Mouse (Mus musculus) spleen, adult 2 months (tissue): ENCODE measurements around the gene Gclm. TPM values are rescaled to one million over a fixed set of nuclear protein-coding genes. Genes with fewer than 3 reads are reported as not detected.

Experiments
- DNase-seq, 2 experiments: peaks; one replicate each; pipeline versions ENCODE4 v3.0.0 to v3.0.0-alpha.2; 2012 to 2021; ENCODE audit warnings: low spot score in 2 of 2, low read depth in 1 of 2
- H3K27ac ChIP-seq: fragments of 200-500 bp; 2 replicates; pipeline ENCODE4 v1.5.1; 2012; ENCODE audit warnings: low read length, inconsistent platforms; ENCODE audit not compliant: insufficient read depth
- H3K27me3 ChIP-seq: fragments of 200-500 bp; 2 replicates; pipeline ENCODE4 v1.6.1; 2012; ENCODE audit warnings: mild to moderate bottlenecking, moderate library complexity, low read length, inconsistent platforms; ENCODE audit not compliant: control insufficient read depth, insufficient read depth
- H3K36me3 ChIP-seq: fragments of 200-500 bp; 2 replicates; pipeline ENCODE4 v1.6.1; 2012; ENCODE audit warnings: mild to moderate bottlenecking, low read length, inconsistent platforms; ENCODE audit not compliant: control insufficient read depth, insufficient read depth
- H3K4me1 ChIP-seq: fragments of 200-500 bp; 2 replicates; pipeline ENCODE4 v1.6.1; 2011; ENCODE audit warnings: inconsistent platforms; ENCODE audit not compliant: control insufficient read depth, insufficient read depth, insufficient read length
- H3K4me3 ChIP-seq: fragments of 200-500 bp; 2 replicates; pipeline ENCODE4 v1.5.1; 2011; ENCODE audit warnings: mild to moderate bottlenecking, inconsistent platforms; ENCODE audit not compliant: insufficient read depth, insufficient read length; ENCODE audit errors: extremely low read depth
- CTCF ChIP-seq: fragments of 200-500 bp; IDR thresholded peaks from 2 replicates; pipeline ENCODE4 v1.5.1; 2011; ENCODE audit warnings: mild to moderate bottlenecking, inconsistent platforms; ENCODE audit not compliant: insufficient read depth, insufficient read length, insufficient replicate concordance; ENCODE audit errors: extremely low read depth
- POLR2A ChIP-seq: fragments of 200-500 bp; IDR thresholded peaks from 2 replicates; pipeline ENCODE4 v1.6.1; 2011; ENCODE audit warnings: low read depth, low read length, inconsistent platforms
- WGBS: fragments of 180-500 bp; shearing (Covaris S2); methylation state at CpG from one replicate; pipeline ENCODE4 v1.1.7; 2018; 5-methylcytosine and 5-hydroxymethylcytosine counted together
- polyA plus RNA-seq: library from polyadenylated mRNA; depleted of rRNA; stranded (reverse); fragments of >200 nt; gene quantifications from 2 replicates; pipeline ENCODE4 v1.2.3, GENCODE M21; 2012

Gclm gene
- polyA plus RNA-seq, 1 experiment = 89.3 TPM

DNA sequence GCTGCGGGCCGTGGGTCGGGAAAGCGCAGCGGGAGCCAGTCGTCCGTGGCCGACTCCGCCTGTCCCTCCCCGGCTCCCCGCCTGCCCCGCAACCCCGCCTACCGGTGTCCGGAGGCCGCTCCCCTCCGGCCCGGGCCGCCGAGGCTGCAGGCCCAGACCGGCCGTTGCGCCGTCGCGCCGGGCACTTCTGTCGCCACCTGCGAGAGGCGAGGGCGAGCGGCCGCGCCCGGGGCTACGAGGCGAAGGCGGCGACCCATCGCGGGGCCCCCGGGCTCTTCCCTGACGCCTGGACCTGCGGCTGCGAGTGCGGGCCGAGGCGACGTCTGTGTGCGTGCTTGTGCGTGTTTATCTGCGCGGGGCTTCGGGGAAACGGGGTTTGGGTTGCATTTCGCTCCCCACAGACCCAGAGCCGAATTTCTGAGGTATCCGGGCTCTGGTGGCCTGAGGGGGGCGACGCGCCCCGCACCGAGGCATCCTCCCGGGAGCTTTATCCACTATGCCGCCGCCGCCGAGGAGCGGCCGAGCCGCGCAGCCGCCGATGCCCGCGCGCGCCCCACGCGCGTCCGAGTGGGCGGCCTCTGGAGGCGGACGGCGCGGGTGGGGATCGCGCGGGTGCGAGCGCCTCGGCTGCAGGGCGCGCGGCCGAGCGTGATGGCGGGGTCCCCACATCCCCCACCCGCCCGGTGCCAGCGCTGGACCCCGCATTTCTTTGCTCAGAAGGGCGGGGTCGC lies 48.0 kb downstream of the Gclm start:
- no peaks in the 10 kb centered on the region for H3K27me3 ChIP-seq
- peak overlapping the region; percentile 92 for H3K4me3 ChIP-seq
- peak overlapping the region; percentile 86 for H3K27ac ChIP-seq
- H3K36me3 ChIP-seq = no peaks in the 10 kb centered on the region
- DNase-seq = peak in 1 of 2 experiments; percentile 28
- peaks cover 3% of the 10 kb centered on the region for H3K4me1 ChIP-seq
- no peak for TF ChIP-seq CTCF
- no peak for TF ChIP-seq POLR2A
- under 1% methylated on average over 93 of the region's 105 CpGs for WGBS

DNA sequence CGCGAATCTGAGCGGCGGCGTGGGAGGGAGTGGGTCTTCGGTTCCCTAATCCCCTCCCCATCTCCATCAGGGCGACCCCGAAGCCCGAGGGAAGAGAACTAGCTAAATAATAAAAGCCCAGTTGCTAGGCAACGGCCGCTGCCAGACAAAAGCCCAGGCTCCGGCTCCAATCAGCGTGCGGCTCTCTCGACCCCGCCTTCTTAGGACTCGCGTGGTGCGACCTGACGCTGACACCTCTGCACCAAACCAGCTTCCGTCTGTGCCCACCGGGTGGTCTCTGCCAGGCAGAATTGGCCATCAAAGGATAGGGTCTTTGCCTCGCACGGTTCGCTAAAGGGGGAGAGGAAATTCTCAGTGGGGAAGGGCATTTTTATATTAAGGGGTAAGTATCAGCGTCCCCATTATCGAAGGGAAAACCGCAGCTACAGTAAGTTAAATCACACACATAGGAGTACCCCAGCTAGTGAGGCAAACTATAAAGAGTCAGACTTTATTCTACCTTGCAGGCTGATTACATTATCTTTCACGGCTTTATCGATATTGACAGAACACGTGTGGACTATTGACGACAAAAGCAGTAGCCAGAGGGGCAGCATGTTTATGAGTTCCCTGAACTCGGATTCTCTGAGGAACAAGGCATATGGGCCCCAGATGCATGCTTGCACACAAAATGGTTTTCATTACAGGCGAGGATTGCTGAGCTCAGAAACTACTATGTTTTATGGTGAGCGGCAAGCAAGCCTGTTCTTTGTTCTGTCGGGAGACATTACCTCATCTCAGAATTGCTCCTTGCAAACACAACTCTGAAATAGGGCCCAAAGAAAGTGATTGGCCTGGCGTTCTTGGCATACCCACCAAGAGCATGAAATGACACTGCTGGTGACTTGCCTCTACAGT lies 48.8 kb downstream of the Gclm start, which contains the start of gene Bcar3:
Gene Bcar3, plus strand, starts transcription at position 183 of the 897 bp plus-strand sequence.
- peak within 1 kb of the TSS; percentile 86 for H3K27ac ChIP-seq
- 15% methylated on average over 37 of the region's 37 CpGs for WGBS
- H3K4me3 ChIP-seq = peak within 1 kb of the TSS; percentile 92
- H3K36me3 ChIP-seq = no peaks in the 10 kb centered on the region
- DNase-seq = peak; percentile 80 to 85
- H3K27me3 ChIP-seq = no peaks in the 10 kb centered on the region
- H3K4me1 ChIP-seq = peaks cover 3% of the 10 kb centered on the region
- TF ChIP-seq POLR2A (no peak), CTCF (no peak)

DNA sequence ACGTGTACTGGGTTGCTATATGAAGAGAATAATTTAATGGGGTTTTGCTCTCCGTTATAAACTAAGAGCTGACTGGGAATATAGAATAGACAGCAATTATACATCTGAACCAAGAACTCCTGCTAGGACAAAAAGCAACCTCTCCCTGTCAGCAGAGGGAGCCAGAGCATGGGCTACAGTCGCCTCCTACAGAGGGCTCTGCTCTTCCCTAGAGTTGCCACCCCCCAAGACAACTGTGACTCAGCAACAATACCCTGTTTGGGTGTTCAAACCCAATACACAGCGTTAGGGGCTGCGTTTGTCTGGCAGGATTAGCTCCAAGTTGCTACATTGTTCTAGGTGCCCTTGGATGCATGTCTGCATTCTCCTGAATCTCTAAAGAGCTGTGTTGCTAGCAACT lies 50.2 kb downstream of the Gclm start:
- Histone ChIP-seq H3K4me3 (no peak overlapping the region), H3K36me3 (no peaks in the 10 kb centered on the region), H3K27ac (no peak overlapping the region), H3K4me1 (peaks cover 3% of the 10 kb centered on the region), H3K27me3 (no peaks in the 10 kb centered on the region)
- TF ChIP-seq CTCF (peak; percentile 71; the same call in 1 of the 2 replicates), POLR2A (no peak)
- DNase-seq = peak in 1 of 2 experiments; percentile 56
- 14% methylated on average over 5 of the region's 5 CpGs for WGBS

DNA sequence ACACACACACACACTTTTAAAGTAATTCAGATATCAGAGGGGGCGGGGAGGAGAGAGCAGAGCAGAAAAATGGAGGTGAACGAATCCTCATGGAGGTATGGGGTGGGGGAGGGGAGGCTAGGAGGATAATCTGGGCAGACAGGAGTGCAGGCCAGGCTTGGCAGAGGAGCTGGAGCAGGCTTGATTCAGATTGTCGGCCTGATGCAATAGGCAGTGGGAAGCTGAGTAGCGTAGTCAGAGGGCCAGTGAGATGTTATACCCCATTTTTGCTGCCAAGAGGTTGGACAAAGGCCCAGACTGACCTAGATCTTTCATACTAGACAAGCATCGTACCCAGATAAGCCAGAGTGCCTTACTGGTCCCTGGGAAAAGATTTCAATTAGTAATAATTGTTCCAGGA lies 51.6 kb downstream of the Gclm start:
- 83% methylated on average over 5 of the region's 5 CpGs for WGBS
- TF ChIP-seq CTCF = no peak
- TF ChIP-seq POLR2A = no peak
- no peak for DNase-seq
- Histone ChIP-seq H3K27ac (no peak overlapping the region), H3K4me3 (no peak overlapping the region), H3K4me1 (peaks cover 3% of the 10 kb centered on the region), H3K36me3 (no peaks in the 10 kb centered on the region), H3K27me3 (no peaks in the 10 kb centered on the region)

DNA sequence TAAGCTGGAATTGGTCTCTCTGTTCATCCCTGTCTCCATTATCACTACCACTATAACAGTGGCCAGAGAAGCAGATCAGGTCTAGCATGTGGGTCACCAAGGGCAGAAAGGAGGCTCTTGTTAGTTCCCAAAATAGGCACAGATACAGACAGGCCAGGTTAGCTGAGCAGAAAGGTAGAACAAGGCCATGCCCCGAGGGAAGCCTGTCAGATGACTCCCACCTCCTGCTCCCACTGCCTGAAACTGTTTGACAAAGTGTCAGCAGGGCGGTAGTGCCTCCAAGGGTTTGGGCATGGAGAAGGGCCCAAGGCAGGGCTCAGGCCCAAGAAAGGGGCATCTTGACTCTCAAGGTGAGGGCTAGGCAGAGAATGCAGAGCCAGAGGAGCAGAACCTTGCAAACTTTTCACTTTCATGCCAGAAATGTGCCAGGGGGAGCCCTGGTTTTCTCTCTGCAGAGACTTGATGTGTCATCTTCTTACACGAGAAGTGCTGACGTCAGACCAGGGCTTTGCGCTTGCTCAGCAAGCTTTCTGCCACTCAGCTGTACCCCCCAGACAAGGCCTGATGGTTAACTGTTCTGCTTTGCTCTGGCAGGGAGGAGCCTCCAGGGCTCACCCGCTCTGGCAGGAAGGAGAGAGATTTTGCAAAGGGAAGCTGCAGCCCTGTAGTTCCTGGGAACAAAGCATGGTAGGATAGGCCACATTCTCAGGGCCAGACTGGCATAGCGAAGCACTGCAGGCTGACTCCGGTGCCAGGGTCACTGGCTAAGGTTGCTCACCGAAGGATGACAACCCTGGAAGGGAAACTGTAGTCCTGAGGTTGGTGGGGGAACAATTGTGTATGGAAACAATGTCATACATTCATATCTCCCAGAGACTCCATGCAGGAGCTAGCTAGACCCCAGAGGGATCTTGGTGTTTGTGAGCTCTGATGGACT lies 55.9 kb downstream of the Gclm start:
- no peak for TF ChIP-seq POLR2A
- TF ChIP-seq CTCF = no peak
- H3K4me1 ChIP-seq = peaks cover 5% of the 10 kb centered on the region; the same call in 1 of the 2 replicates
- no peaks in the 10 kb centered on the region for H3K27me3 ChIP-seq
- H3K36me3 ChIP-seq = no peaks in the 10 kb centered on the region
- 41% methylated on average over 9 of the region's 9 CpGs for WGBS
- H3K4me3 ChIP-seq = no peak overlapping the region
- no peak overlapping the region for H3K27ac ChIP-seq
- DNase-seq = peak in 1 of 2 experiments; percentile 8

DNA sequence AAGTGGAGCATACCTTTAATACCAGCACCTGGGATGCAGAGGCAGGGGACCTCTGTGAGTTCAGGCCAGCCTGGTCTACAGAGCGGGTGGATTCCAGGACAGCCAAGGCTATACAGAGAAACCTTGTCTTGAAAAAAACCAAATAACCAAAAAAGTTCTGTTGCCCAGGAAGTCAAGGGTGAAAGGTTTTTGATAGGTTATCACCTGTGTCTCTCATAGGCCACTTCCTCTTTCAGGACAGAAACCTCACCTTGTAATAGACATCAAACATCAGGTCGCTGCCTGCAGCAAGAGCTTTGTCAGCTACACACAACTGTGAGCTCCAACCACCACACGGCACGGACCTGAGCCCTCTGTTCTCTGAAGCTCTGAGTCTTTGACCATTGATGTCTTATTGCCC lies 59.2 kb downstream of the Gclm start:
- Histone ChIP-seq H3K27me3 (no peaks in the 10 kb centered on the region), H3K36me3 (no peaks in the 10 kb centered on the region), H3K27ac (no peak overlapping the region), H3K4me3 (no peak overlapping the region), H3K4me1 (peaks cover 5% of the 10 kb centered on the region; the same call in 1 of the 2 replicates)
- TF ChIP-seq CTCF (no peak), POLR2A (no peak)
- DNase-seq = no peak
- WGBS = 63% methylated on average over 4 of the region's 4 CpGs
